Mouse (Mus musculus): ENCODE data around the gene Snx30. TPM values are rescaled to one million over a fixed set of nuclear protein-coding genes. Genes with fewer than 3 reads are reported as not detected.
A peak's percentile ranks its signal among the peaks of the same experiment; 100 is the strongest.

Snx30 gene
- total and polyA plus RNA-seq, 2 experiments from 2014 or later = 21.7 to 39.6 TPM

GRCm38 (mm10) chr4:59863869-59864268 is 58.2 kb downstream of the Snx30 start:
- TF ChIP-seq CTCF (IDR thresholded peaks at IDR 0.05) = no peak
- Histone ChIP-seq H3K4me1 (ENCODE audit: insufficient read depth, low read length) (no peaks in the 10 kb centered on the region), H3K9ac (replicated peaks; ENCODE audit: low read length, poor library complexity, severe bottlenecking) (no peak overlapping the region), H3K4me2 (ENCODE audit: low read depth, low read length, poor library complexity, severe bottlenecking) (no peak overlapping the region), H3K4me3 (ENCODE audit: low read depth, low read length) (no peak overlapping the region), H3K9me3 (ENCODE audit: low read length) (no peaks in the 10 kb centered on the region), H3K36me3 (ENCODE audit: insufficient read depth, low read length) (no peaks in the 10 kb centered on the region), H3K27ac (ENCODE audit: low read depth, low read length) (no peak overlapping the region), H3K27me3 (ENCODE audit: insufficient read depth, low read length) (no peaks in the 10 kb centered on the region)
- ATAC-seq (ENCODE audit: low FRiP score) = no peak
- no peak for DNase-seq (ENCODE audit: low spot score)
- 74% methylated on average over 6 of the region's 6 CpGs for WGBS

GRCm38 (mm10) chr4:59868086-59868485 is 62.4 kb downstream of the Snx30 start:
- 91% methylated on average over 11 of the region's 11 CpGs for WGBS
- no peak overlapping the region for H3K4me3 ChIP-seq (ENCODE audit: low read depth, low read length)
- no peaks in the 10 kb centered on the region for H3K27me3 ChIP-seq (ENCODE audit: insufficient read depth, low read length)
- no peaks in the 10 kb centered on the region for H3K36me3 ChIP-seq (ENCODE audit: insufficient read depth, low read length)
- no peak overlapping the region for H3K27ac ChIP-seq (ENCODE audit: low read depth, low read length)
- H3K4me2 ChIP-seq (ENCODE audit: low read depth, low read length, poor library complexity, severe bottlenecking) = no peak overlapping the region
- H3K9ac ChIP-seq (replicated peaks; ENCODE audit: low read length, poor library complexity, severe bottlenecking) = no peak overlapping the region
- no peak for TF ChIP-seq CTCF (IDR thresholded peaks at IDR 0.05)
- ATAC-seq (ENCODE audit: low FRiP score) (no peak), DNase-seq (ENCODE audit: low spot score) (no peak)
- no peaks in the 10 kb centered on the region for H3K9me3 ChIP-seq (ENCODE audit: low read length)
- no peaks in the 10 kb centered on the region for H3K4me1 ChIP-seq (ENCODE audit: insufficient read depth, low read length)

- Histone ChIP-seq H3K4me1 (ENCODE audit: insufficient read depth, low read length) (no peaks in the 10 kb centered on the region), H3K9me3 (ENCODE audit: low read length) (no peaks in the 10 kb centered on the region), H3K9ac (replicated peaks; ENCODE audit: low read length, poor library complexity, severe bottlenecking) (no peak overlapping the region), H3K4me3 (ENCODE audit: low read depth, low read length) (no peak overlapping the region), H3K27me3 (ENCODE audit: insufficient read depth, low read length) (no peaks in the 10 kb centered on the region), H3K27ac (ENCODE audit: low read depth, low read length) (no peak overlapping the region), H3K36me3 (ENCODE audit: insufficient read depth, low read length) (no peaks in the 10 kb centered on the region), H3K4me2 (ENCODE audit: low read depth, low read length, poor library complexity, severe bottlenecking) (no peak overlapping the region)
- no peak for TF ChIP-seq CTCF (IDR thresholded peaks at IDR 0.05)
- no peak for ATAC-seq (ENCODE audit: low FRiP score)
- peak; percentile 68 for DNase-seq (ENCODE audit: low spot score)
- WGBS = 59% methylated on average over 6 of the region's 6 CpGs
Measured at GRCm38 (mm10) chr4:59869488-59870057, 63.9 kb downstream of the Snx30 start.

- Histone ChIP-seq H3K4me1 (ENCODE audit: insufficient read depth, low read length) (no peaks in the 10 kb centered on the region), H3K4me2 (ENCODE audit: low read depth, low read length, poor library complexity, severe bottlenecking) (no peak overlapping the region), H3K36me3 (ENCODE audit: insufficient read depth, low read length) (no peaks in the 10 kb centered on the region), H3K9me3 (ENCODE audit: low read length) (no peaks in the 10 kb centered on the region), H3K27me3 (ENCODE audit: insufficient read depth, low read length) (no peaks in the 10 kb centered on the region), H3K27ac (ENCODE audit: low read depth, low read length) (no peak overlapping the region), H3K4me3 (ENCODE audit: low read depth, low read length) (no peak overlapping the region), H3K9ac (replicated peaks; ENCODE audit: low read length, poor library complexity, severe bottlenecking) (no peak overlapping the region)
- DNase-seq (ENCODE audit: low spot score) (no peak), ATAC-seq (ENCODE audit: low FRiP score) (no peak)
- WGBS = 89% methylated on average over 6 of the region's 6 CpGs
- TF ChIP-seq CTCF (IDR thresholded peaks at IDR 0.05) = no peak
Measured at GRCm38 (mm10) chr4:59870433-59870832, 64.8 kb downstream of the Snx30 start.

- peak; percentile 92 for TF ChIP-seq CTCF (IDR thresholded peaks at IDR 0.05)
- no peak overlapping the region for H3K4me3 ChIP-seq (ENCODE audit: low read depth, low read length)
- H3K36me3 ChIP-seq (ENCODE audit: insufficient read depth, low read length) = no peaks in the 10 kb centered on the region
- no peak overlapping the region for H3K9ac ChIP-seq (replicated peaks; ENCODE audit: low read length, poor library complexity, severe bottlenecking)
- H3K27me3 ChIP-seq (ENCODE audit: insufficient read depth, low read length) = no peaks in the 10 kb centered on the region
- no peak overlapping the region for H3K4me2 ChIP-seq (ENCODE audit: low read depth, low read length, poor library complexity, severe bottlenecking)
- no peak overlapping the region for H3K27ac ChIP-seq (ENCODE audit: low read depth, low read length)
- DNase-seq (ENCODE audit: low spot score) (peak; percentile 89), ATAC-seq (ENCODE audit: low FRiP score) (peak; percentile 63)
- 59% methylated on average over 9 of the region's 9 CpGs for whole genome bisulfite sequencing
- no peaks in the 10 kb centered on the region for H3K9me3 ChIP-seq (ENCODE audit: low read length)
- no peaks in the 10 kb centered on the region for H3K4me1 ChIP-seq (ENCODE audit: insufficient read depth, low read length)
Measured at GRCm38 (mm10) chr4:59870859-59871591, 65.4 kb downstream of the Snx30 start.

GRCm38 (mm10) chr4:59873240-59873639 is 67.6 kb downstream of the Snx30 start:
- Histone ChIP-seq H3K9me3 (ENCODE audit: low read length) (no peaks in the 10 kb centered on the region), H3K9ac (replicated peaks; ENCODE audit: low read length, poor library complexity, severe bottlenecking) (no peak overlapping the region), H3K4me2 (ENCODE audit: low read depth, low read length, poor library complexity, severe bottlenecking) (no peak overlapping the region), H3K27me3 (ENCODE audit: insufficient read depth, low read length) (no peaks in the 10 kb centered on the region), H3K36me3 (ENCODE audit: insufficient read depth, low read length) (no peaks in the 10 kb centered on the region), H3K4me3 (ENCODE audit: low read depth, low read length) (no peak overlapping the region), H3K27ac (ENCODE audit: low read depth, low read length) (no peak overlapping the region), H3K4me1 (ENCODE audit: insufficient read depth, low read length) (no peaks in the 10 kb centered on the region)
- no peak for TF ChIP-seq CTCF (IDR thresholded peaks at IDR 0.05)
- DNase-seq (ENCODE audit: low spot score) (no peak), ATAC-seq (ENCODE audit: low FRiP score) (no peak)
- WGBS = 30% methylated on average over 6 of the region's 6 CpGs

Data from midbrain, postnatal 0 days (tissue).